Mouse (Mus musculus) CH12.LX (cell line): ENCODE measurements around the gene Ascl5.

ENCODE experiments used
- CTCF ChIP-seq, 2 experiments: IDR thresholded peaks in 1 of 2; conservative IDR thresholded peaks in 1 of 2; 2 replicates each; pipeline ENCODE4 v1.5.1; 2011 to 2012; ENCODE audit warnings: low read depth in 2 of 2, low read length in 2 of 2, improper control_type of control experiment in 1 of 2, inconsistent platforms in 1 of 2, mild to moderate bottlenecking in 1 of 2, moderate library complexity in 1 of 2
- EP300 ChIP-seq: IDR thresholded peaks from 2 replicates; pipeline ENCODE4 v1.6.1; 2011; ENCODE audit warnings: low read length, improper control_type of control experiment
- HCFC1 ChIP-seq: IDR thresholded peaks from 2 replicates; pipeline ENCODE4 v1.6.1; 2012; ENCODE audit warnings: low read depth, mild to moderate bottlenecking, inconsistent platforms, low read length, improper control_type of control experiment
- KAT2A ChIP-seq: IDR thresholded peaks from 2 replicates; pipeline ENCODE4 v1.6.1; 2012; ENCODE audit warnings: low read length, improper control_type of control experiment, inconsistent platforms; ENCODE audit not compliant: insufficient replicate concordance
- MAX ChIP-seq: IDR thresholded peaks from 2 replicates; pipeline ENCODE4 v1.6.1; 2011; ENCODE audit warnings: low read length, improper control_type of control experiment
- NRF1 ChIP-seq: IDR thresholded peaks from 2 replicates; pipeline ENCODE4 v1.6.1; 2014; ENCODE audit warnings: low read depth, mild to moderate bottlenecking, inconsistent platforms, low read length, improper control_type of control experiment, moderate library complexity
- POLR2A ChIP-seq: IDR thresholded peaks from 2 replicates; pipeline ENCODE4 v1.6.1; 2011; ENCODE audit warnings: low read depth, mild to moderate bottlenecking, improper control_type of control experiment, low read length
- POLR2AphosphoS2 ChIP-seq: IDR thresholded peaks from 2 replicates; pipeline ENCODE4 v1.6.1; 2011; ENCODE audit warnings: low read depth, low read length, improper control_type of control experiment
- RCOR1 ChIP-seq: conservative IDR thresholded peaks from 2 replicates; pipeline ENCODE4 v1.6.1; 2012; ENCODE audit warnings: low read depth, mild to moderate bottlenecking, inconsistent platforms, low read length, improper control_type of control experiment
- ZKSCAN1 ChIP-seq: IDR thresholded peaks from 2 replicates; pipeline ENCODE4 v1.6.1; 2012; ENCODE audit warnings: low read depth, inconsistent platforms, low read length, improper control_type of control experiment, borderline replicate concordance

DNA sequence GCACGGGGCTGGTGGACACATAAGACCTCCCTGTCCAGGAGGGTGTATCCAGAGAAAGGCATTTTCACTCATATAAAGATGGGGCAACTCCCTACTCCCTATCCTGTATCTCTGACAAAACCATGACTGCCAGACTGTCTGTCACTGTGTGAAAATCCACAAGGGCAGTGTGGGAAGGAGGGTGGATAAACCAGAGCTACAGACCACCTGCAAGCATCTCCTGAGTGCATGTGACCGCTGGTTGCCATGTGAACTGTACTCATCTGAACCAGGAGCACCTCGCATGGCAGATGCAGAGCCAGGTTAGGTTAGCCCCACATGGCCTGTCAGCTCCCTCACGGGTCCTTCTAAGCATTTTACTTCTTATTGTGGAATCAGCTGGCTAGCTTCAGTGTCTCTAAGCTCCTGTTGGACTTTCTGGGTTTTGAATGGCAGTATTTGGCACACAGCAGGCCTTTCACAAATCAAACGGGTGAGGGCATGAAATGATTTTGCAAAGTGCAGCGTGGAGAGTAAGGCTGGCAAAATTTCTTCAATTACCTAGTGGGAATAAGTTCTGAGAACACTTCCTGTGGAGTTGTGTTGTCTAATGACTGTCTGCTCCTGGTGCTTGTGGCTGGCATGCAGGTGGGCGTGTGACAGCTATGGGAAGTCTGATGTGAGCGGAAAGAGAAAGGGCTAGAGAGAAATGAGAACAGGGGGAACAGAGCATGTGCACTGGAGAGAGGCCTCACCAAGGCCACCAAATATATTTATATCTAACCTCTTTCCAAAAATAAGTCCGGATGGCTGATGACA, 39.0 kb downstream of the Ascl5 start:
- no peak for TF ChIP-seq CTCF (conservative IDR thresholded peaks at IDR 0.05 in 1 of 2, IDR thresholded peaks at IDR 0.05 in 1 of 2; ENCODE audit: low read depth in 2 of 2, low read length in 2 of 2)
- no peak for TF ChIP-seq EP300
- no peak for TF ChIP-seq HCFC1
- TF ChIP-seq POLR2AphosphoS2: no peak
- TF ChIP-seq NRF1: no peak
- TF ChIP-seq MAX: no peak
- TF ChIP-seq POLR2A: no peak
- TF ChIP-seq KAT2A: no peak
- no peak for TF ChIP-seq RCOR1
- no peak for TF ChIP-seq ZKSCAN1
